Mouse (Mus musculus) erythroblast, embryonic 14.5 days (primary cell): ENCODE results near the gene Inf2. TPM values are rescaled to one million over a fixed set of nuclear protein-coding genes. Genes with fewer than 3 reads are reported as not detected.

Source experiments
- H3K27me3 ChIP-seq: 2 replicates; pipeline ENCODE4 v1.6.1; 2012; ENCODE audit warnings: inconsistent platforms; ENCODE audit not compliant: control insufficient read depth
- H3K36me3 ChIP-seq: 2 replicates; pipeline ENCODE4 v1.6.1; 2012; ENCODE audit warnings: mild to moderate bottlenecking, inconsistent platforms; ENCODE audit not compliant: control insufficient read depth
- H3K4me1 ChIP-seq: 2 replicates; pipeline ENCODE4 v1.6.1; 2012; ENCODE audit warnings: inconsistent platforms; ENCODE audit not compliant: control insufficient read depth
- H3K4me3 ChIP-seq: replicated peaks from 2 replicates; pipeline ENCODE3; 2012; ENCODE audit warnings: moderate library complexity, mild to moderate bottlenecking, inconsistent platforms
- H3K9me3 ChIP-seq: 2 replicates; pipeline ENCODE4 v1.6.1; 2012; ENCODE audit warnings: low read length, inconsistent platforms, mixed read lengths; ENCODE audit not compliant: control insufficient read depth
- GATA1 ChIP-seq: IDR thresholded peaks from 2 replicates; pipeline ENCODE4 v1.6.1; 2012; ENCODE audit warnings: low read length, inconsistent platforms, mixed read lengths
- TAL1 ChIP-seq: IDR thresholded peaks from 3 replicates; pipeline ENCODE4 v1.6.1; 2012; ENCODE audit warnings: low read length, inconsistent platforms, mixed read lengths
- polyA plus RNA-seq: library from polyadenylated mRNA; stranded (reverse); fragments of >175 nt; gene quantifications from 2 replicates; pipeline ENCODE4 v1.2.3, GENCODE M21; 2012

Inf2 gene
- polyA plus RNA-seq, 1 experiment: 0.43 TPM

DNA sequence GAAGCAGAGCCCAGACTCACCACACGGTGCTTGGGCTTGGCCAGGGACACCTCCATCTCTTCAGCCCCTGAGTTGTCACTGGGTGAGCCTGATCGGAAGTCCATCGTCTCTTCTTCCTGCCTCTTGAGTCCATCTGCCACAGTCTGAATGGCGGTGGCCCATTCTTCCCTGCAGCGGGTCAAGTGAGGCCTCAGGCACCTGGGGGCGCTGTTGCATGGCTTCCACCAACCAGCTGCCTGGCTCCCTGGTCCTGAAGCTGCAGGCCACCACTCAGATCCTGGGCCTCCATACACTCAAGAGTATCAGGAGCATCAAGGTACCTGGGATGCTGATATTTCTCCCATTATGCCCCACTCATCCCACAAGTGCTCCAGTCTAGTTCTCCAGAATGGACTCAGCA lies 70.5 kb downstream of the Inf2 start:
- Histone ChIP-seq H3K4me3 (no peak overlapping the region), H3K4me1 (no peaks in the 10 kb centered on the region), H3K9me3 (no peaks in the 10 kb centered on the region), H3K27me3 (no peaks in the 10 kb centered on the region), H3K36me3 (peaks cover 98% of the 10 kb centered on the region)
- TF ChIP-seq GATA1 (no peak), TAL1 (no peak)

DNA sequence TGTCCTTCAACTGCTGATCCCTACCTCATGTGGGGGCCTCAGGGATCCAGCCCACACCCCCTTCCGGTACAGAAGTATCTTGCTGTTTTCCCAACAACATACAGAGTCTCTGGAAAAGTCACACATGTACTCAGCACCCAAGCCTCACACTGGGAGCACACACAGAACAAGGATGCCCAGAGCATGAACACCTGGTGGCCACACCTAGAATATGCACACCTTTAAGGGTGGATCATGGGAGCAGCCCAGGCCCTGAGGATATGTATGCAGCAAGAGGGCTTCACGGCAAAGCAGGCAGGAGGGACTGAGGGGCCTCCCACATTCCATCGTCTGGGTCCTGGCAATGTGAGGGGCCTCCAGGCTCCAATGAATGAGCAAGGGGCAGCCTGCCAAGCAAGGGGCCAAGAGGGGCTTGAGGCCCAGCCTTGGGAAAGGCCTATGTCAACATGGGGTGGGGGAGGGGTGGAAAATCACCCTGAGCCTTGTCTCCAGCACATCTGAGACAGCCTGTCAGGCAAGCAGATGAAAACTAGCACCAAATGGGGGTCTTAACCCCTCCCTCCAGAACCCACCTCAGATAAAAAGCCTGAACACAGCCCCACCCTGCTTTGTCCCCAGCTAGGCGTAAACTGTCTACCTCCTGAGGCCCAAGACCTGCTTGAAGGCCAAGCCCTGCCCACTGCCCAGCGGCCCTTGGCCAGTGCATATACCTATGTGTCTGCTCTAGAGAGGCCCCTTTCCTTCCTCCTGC lies 72.2 kb downstream of the Inf2 start:
- H3K27me3 ChIP-seq: no peaks in the 10 kb centered on the region
- no peaks in the 10 kb centered on the region for H3K4me1 ChIP-seq
- no peak overlapping the region for H3K4me3 ChIP-seq
- H3K9me3 ChIP-seq: no peaks in the 10 kb centered on the region
- peaks cover 96% of the 10 kb centered on the region for H3K36me3 ChIP-seq
- TF ChIP-seq TAL1: no peak

DNA sequence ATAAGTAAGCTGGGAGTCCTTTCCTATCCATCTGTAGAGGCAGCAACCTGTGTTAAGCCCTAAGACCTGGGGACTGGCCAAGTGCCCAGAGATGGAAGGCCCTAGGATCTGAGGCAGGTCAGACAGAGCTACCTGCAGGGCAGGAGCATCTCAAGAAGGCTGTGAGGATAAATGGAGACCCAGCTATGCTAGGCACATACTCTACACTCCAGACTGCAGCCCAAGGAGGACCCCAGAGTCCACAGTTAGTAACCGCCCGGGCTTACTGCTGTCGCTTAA lies 72.7 kb downstream of the Inf2 start:
- H3K27me3 ChIP-seq: no peaks in the 10 kb centered on the region
- H3K4me3 ChIP-seq: no peak overlapping the region
- no peaks in the 10 kb centered on the region for H3K4me1 ChIP-seq
- H3K36me3 ChIP-seq: peaks cover 96% of the 10 kb centered on the region
- no peak for TF ChIP-seq GATA1
- no peak for TF ChIP-seq TAL1
- no peaks in the 10 kb centered on the region for H3K9me3 ChIP-seq

DNA sequence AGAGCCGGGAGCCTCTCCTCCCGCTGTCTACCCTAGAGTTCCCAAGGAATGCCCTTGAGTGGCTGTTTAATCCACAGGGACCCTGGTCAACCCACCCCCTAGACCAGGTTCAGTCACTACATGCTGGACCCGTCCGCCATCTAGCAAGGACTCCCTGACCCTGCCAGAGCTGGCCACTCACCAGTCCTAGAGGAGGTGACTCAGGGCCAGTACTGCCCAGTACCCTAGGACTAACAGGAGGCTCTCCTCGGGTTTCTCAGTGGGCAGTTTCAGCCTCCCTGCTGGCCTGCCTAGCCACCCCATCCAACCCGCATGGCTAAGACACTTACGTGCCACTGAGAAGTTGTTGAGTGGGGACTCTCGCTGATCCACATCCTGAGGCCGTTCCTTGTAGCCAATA lies 73.3 kb downstream of the Inf2 start:
- no peak for TF ChIP-seq TAL1
- Histone ChIP-seq H3K4me1 (no peaks in the 10 kb centered on the region), H3K9me3 (no peaks in the 10 kb centered on the region), H3K27me3 (no peaks in the 10 kb centered on the region), H3K36me3 (peaks cover 96% of the 10 kb centered on the region), H3K4me3 (no peak overlapping the region)

DNA sequence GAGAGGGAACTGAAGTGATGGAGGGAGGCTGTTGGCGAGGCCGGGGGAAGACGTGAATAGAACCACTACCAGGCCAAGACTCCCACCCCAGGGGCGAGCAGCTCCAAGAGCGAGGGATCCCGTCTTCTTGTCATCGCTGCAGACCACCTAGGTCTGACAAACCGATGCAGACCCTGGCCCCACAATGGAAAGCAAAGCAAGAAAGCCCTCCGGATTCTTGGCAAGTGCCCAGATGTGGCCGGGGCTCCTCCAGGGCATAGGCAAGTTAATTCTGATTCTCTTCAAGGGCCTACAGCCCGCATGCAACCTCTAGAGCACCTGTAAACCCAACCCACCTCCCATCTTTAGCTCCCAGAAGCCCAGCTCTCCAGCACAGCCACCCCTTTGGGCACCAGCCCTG lies 74.7 kb downstream of the Inf2 start:
- Histone ChIP-seq H3K4me1 (no peaks in the 10 kb centered on the region), H3K9me3 (no peaks in the 10 kb centered on the region), H3K27me3 (no peaks in the 10 kb centered on the region), H3K36me3 (peaks cover 95% of the 10 kb centered on the region), H3K4me3 (no peak overlapping the region)
- TF ChIP-seq GATA1 (no peak), TAL1 (no peak)

GRCm38 (mm10) chr12:112663716-112664115 lies 75.1 kb downstream of the Inf2 start:
- TF ChIP-seq GATA1: no peak
- TF ChIP-seq TAL1: no peak
- H3K4me3 ChIP-seq: no peak overlapping the region
- H3K36me3 ChIP-seq: peaks cover 95% of the 10 kb centered on the region
- H3K9me3 ChIP-seq: no peaks in the 10 kb centered on the region
- no peaks in the 10 kb centered on the region for H3K27me3 ChIP-seq
- H3K4me1 ChIP-seq: no peaks in the 10 kb centered on the region

DNA sequence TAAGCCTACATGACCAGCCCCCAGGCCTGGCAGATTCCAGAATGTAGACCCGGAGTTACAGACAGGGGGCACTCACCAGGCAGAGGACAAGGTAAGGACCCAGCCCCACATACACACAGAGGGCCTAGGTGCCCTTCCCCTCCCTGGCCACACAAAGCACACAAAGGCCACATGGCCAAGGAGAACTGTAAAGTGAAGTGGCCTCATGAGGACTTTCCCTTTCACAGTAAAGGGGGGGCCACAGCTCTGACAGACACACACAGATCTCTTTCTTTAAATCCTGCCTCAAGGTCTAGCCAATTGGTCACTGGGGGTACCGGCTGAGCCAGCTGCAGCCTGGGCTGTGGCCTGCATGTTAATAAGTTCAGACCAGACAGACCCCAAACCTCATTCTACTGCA lies 75.5 kb downstream of the Inf2 start:
- no peaks in the 10 kb centered on the region for H3K4me1 ChIP-seq

GRCm38 (mm10) chr12:112664656-112665055 lies 76.1 kb downstream of the Inf2 start:
- H3K9me3 ChIP-seq: no peaks in the 10 kb centered on the region
- H3K27me3 ChIP-seq: no peaks in the 10 kb centered on the region
- no peaks in the 10 kb centered on the region; the same call in 1 of the 2 replicates for H3K4me1 ChIP-seq
- TF ChIP-seq GATA1 (no peak), TAL1 (no peak)
- peaks cover 95% of the 10 kb centered on the region for H3K36me3 ChIP-seq
- H3K4me3 ChIP-seq: no peak overlapping the region

More for the DNA sequence above, 75.5 kb downstream of the Inf2 start:
- H3K36me3 ChIP-seq: peaks cover 95% of the 10 kb centered on the region
- no peaks in the 10 kb centered on the region for H3K9me3 ChIP-seq
- no peaks in the 10 kb centered on the region for H3K27me3 ChIP-seq
- TF ChIP-seq TAL1 (no peak), GATA1 (no peak)
- no peak overlapping the region for H3K4me3 ChIP-seq

Other genes with a start within 250 kb of the Inf2 start
- gene A530016L24Rik, start 99.3 kb upstream of the Inf2 start, polyA plus RNA-seq: 0.01 TPM in 1 of 2 replicates, not detected in the other
- not detected in 2 replicates for gene Tmem179, start 72.0 kb upstream of the Inf2 start, polyA plus RNA-seq
- 0.28 and 0.74 TPM in 2 replicates for gene Adssl1, start 31.3 kb downstream of the Inf2 start, polyA plus RNA-seq
- 20.4 and 20.6 TPM in 2 replicates for gene Siva1, start 55.9 kb downstream of the Inf2 start, polyA plus RNA-seq
- gene Akt1, start 86.1 kb downstream of the Inf2 start, polyA plus RNA-seq: 15.1 and 15.2 TPM in 2 replicates
- 0.02 TPM in 1 of 2 replicates, not detected in the other for gene Zbtb42, start 90.0 kb downstream of the Inf2 start, polyA plus RNA-seq
- gene Cep170b, start 131.7 kb downstream of the Inf2 start, polyA plus RNA-seq: 0.02 and 0.04 TPM in 2 replicates
- 0.24 and 0.50 TPM in 2 replicates for gene Pld4, start 171.9 kb downstream of the Inf2 start, polyA plus RNA-seq
- gene Ahnak2, start 213.9 kb downstream of the Inf2 start, polyA plus RNA-seq: 0.01 and 0.05 TPM in 2 replicates
- gene Clba1, start 220.2 kb downstream of the Inf2 start, polyA plus RNA-seq: 0.10 TPM in 1 of 2 replicates, not detected in the other
- 3.3 and 4.7 TPM in 2 replicates for gene Cdca4, start 240.6 kb downstream of the Inf2 start, polyA plus RNA-seq